Mouse (Mus musculus) spleen, adult 2 months (tissue): ENCODE measurements around the gene Fbxl5.

Source experiments
- CTCF ChIP-seq: fragments of 200-500 bp; IDR thresholded peaks from 2 replicates; pipeline ENCODE4 v1.5.1; 2011; ENCODE audit warnings: mild to moderate bottlenecking, inconsistent platforms; ENCODE audit not compliant: insufficient read depth, insufficient read length, insufficient replicate concordance; ENCODE audit errors: extremely low read depth
- POLR2A ChIP-seq: fragments of 200-500 bp; IDR thresholded peaks from 2 replicates; pipeline ENCODE4 v1.6.1; 2011; ENCODE audit warnings: low read depth, low read length, inconsistent platforms

GRCm38 (mm10) chr5:43786607-43787006, 34.8 kb downstream of the Fbxl5 start:
- TF ChIP-seq POLR2A = no peak
- no peak for TF ChIP-seq CTCF
